Mouse (Mus musculus) forebrain, postnatal 0 days (tissue): ENCODE results near the gene Serpinb1c. TPM values are rescaled to one million over a fixed set of nuclear protein-coding genes. Genes with fewer than 3 reads are reported as not detected.
"Not testable (repeated sequence)": the region's sequence is repeated elsewhere in the genome, so short reads cannot be mapped to it uniquely, and the experiment has no call there.

ENCODE experiments used
- ATAC-seq: fragments of 200-750 bp; cut with Nextera tagmentation; 2 replicates; pipeline ENCODE4 v1.8.0; 2017; ENCODE audit warnings: mild to moderate bottlenecking, moderate library complexity
- DNase-seq: peaks from one replicate; pipeline ENCODE4 v3.0.0-alpha.2; 2015
- H3K27ac ChIP-seq: fragments of 300-500 bp; sonication (generic); 2 replicates; pipeline ENCODE4 v1.5.1; 2014; ENCODE audit warnings: low read depth, mild to moderate bottlenecking, antibody characterized with exemption, low read length, moderate library complexity, mixed read lengths
- H3K27me3 ChIP-seq: fragments of 300-500 bp; sonication (generic); 2 replicates; pipeline ENCODE4 v1.6.1; 2014; ENCODE audit warnings: mild to moderate bottlenecking, low read length, mixed read lengths; ENCODE audit not compliant: insufficient read depth
- H3K36me3 ChIP-seq: fragments of 300-500 bp; sonication (generic); 2 replicates; pipeline ENCODE4 v1.6.1; 2014; ENCODE audit warnings: mild to moderate bottlenecking, moderate library complexity; ENCODE audit not compliant: insufficient read depth
- H3K4me1 ChIP-seq: fragments of 300-500 bp; sonication (generic); 2 replicates; pipeline ENCODE4 v1.6.1; 2014; ENCODE audit warnings: antibody characterized with exemption; ENCODE audit not compliant: insufficient read depth
- H3K4me2 ChIP-seq: fragments of 300-500 bp; sonication (generic); 2 replicates; pipeline ENCODE4 v1.6.1; 2014; ENCODE audit warnings: low read depth, mild to moderate bottlenecking, moderate library complexity
- H3K4me3 ChIP-seq: fragments of 300-500 bp; sonication (generic); 2 replicates; pipeline ENCODE4 v1.5.1; 2014; ENCODE audit warnings: low read depth, low read length, mixed read lengths
- H3K9ac ChIP-seq: fragments of 300-500 bp; sonication (generic); 2 replicates; pipeline ENCODE4 v1.6.1; 2014; ENCODE audit warnings: mild to moderate bottlenecking
- H3K9me3 ChIP-seq: fragments of 300-500 bp; sonication (generic); 2 replicates; pipeline ENCODE4 v1.6.1; 2016; ENCODE audit warnings: low read length
- CTCF ChIP-seq: sonication (generic); IDR thresholded peaks from 2 replicates; pipeline ENCODE4 v1.5.1; 2016; ENCODE audit warnings: antibody characterized with exemption, control low read depth, low read depth
- WGBS: fragments of 180-500 bp; shearing (Covaris S2); extraction: QIAGEN DNeasy Blood & Tissue Kit; methylation state at CpG from one replicate; pipeline ENCODE4 v1.1.7; 2014; 5-methylcytosine and 5-hydroxymethylcytosine counted together
- polyA plus RNA-seq: library from polyadenylated mRNA; unstranded; fragments of >200 nt; fragmentation: Nextera tagmentation; extraction: Ambion mirVana; gene quantifications from 2 replicates; pipeline ENCODE4 v1.2.1, GENCODE M21; 2015
- total RNA-seq: library from RNA; depleted of rRNA; stranded (reverse); fragments of >200 nt; gene quantifications from 2 replicates; pipeline ENCODE4 v1.2.3, GENCODE M21; 2014

Serpinb1c gene
- total and polyA plus RNA-seq, 2 experiments from 2014 or later: not detected

DNA sequence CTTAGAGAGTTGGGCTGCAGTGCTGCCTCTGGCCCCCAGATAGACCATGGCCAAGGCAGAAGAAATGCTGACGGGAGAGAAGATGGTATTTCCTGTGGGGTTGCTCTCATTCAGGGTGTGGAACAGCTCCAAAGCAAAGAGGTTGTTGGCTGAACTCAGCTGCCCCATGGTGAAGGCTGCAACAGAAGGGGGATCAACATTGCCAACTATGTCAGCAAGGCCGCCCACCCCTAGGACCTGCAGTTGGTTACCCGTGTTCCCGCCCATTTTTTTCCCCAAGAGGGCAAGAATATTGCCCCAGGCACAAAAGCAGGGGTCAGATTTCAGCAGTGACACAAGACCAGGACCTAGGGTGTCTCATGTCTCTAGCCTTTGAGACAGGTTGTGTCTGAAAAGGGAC lies 1.1 kb downstream of the Serpinb1c start:
- Histone ChIP-seq H3K4me2 (no peak overlapping the region), H3K36me3 (no peaks in the 10 kb centered on the region), H3K4me3 (no peak overlapping the region), H3K9me3 (no peaks in the 10 kb centered on the region), H3K27me3 (no peaks in the 10 kb centered on the region), H3K27ac (no peak overlapping the region), H3K9ac (no peak overlapping the region), H3K4me1 (no peaks in the 10 kb centered on the region)
- TF ChIP-seq CTCF: no peak
- 75% methylated on average over 4 of the region's 4 CpGs for WGBS
- ATAC-seq (no peak), DNase-seq (no peak)

DNA sequence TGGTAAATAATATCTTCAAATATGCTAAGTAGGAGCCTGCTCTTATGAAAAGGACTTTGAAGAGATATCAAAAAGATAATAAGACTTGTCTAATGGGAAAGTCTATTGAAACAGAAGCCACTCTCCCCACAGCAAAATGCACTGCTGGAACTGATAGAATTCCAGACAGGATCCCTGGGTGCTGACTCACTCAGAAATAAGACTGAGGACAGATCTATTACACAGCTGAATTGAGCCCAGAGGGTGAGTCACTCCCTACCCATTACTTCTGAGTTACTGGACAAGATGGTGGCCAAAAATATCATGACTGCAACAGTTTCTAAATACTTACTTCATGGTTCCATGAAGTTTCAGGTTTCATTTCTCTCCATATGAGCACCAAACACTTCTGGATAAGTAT lies 13.3 kb downstream of the Serpinb1c start:
- no peak for TF ChIP-seq CTCF
- no peak for ATAC-seq

DNA sequence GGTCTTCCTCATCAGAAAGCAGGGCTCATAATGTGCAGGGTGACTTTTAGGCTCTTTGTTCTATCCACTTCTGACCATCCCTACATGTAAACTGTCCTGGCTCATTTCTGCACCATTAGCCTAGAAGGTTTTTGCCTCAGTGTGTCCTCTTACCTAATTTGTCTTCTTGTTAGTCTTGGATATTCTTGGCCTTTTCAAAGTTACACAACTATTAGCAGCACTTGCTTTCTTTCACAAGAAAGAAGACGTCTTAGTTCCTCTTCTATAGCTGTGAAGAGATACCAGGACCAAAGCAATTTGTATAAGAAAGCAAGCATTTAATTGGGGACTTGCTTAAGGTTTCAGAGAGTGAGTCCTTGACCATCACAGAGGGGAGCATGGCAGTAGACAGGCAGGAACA lies 24.1 kb downstream of the Serpinb1c start:
- WGBS: 64% methylated on average over 1 of the region's 1 CpGs
- no peak for TF ChIP-seq CTCF
- no peak for ATAC-seq
- Histone ChIP-seq H3K27ac (no peak overlapping the region), H3K27me3 (no peaks in the 10 kb centered on the region), H3K9me3 (no peaks in the 10 kb centered on the region), H3K4me2 (no peak overlapping the region), H3K4me3 (no peak overlapping the region), H3K4me1 (no peaks in the 10 kb centered on the region), H3K9ac (no peak overlapping the region), H3K36me3 (no peaks in the 10 kb centered on the region)
- DNase-seq: no peak

More for the DNA sequence above, 13.3 kb downstream of the Serpinb1c start:
- no peak overlapping the region for H3K4me3 ChIP-seq
- no peaks in the 10 kb centered on the region for H3K9me3 ChIP-seq
- H3K9ac ChIP-seq: no peak overlapping the region
- no peak for DNase-seq
- H3K36me3 ChIP-seq: no peaks in the 10 kb centered on the region
- H3K27me3 ChIP-seq: no peaks in the 10 kb centered on the region
- H3K27ac ChIP-seq: no peak overlapping the region
- no peak overlapping the region for H3K4me2 ChIP-seq
- H3K4me1 ChIP-seq: no peaks in the 10 kb centered on the region

DNA sequence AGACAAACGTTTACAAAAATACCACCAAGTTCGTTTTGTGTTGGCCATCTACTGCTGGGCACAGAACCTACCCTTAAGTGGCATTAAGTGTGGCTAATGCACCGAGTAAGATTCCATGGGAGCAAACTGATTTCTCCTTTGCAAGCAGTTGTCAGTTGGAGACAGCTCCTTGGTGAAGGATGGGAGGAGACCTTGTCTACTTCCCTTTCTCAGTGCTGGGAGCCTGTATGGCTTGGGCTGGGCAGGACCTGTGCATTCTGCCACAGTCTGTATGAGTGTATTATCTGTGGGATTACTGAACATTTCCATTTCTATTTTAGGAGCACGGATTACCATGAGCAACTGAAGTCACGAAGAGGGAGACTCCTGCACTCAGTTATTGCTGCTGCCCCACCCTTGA lies 29.2 kb downstream of the Serpinb1c start:
- no peak overlapping the region for H3K4me3 ChIP-seq
- 85% methylated on average over 5 of the region's 5 CpGs for WGBS
- no peaks in the 10 kb centered on the region for H3K4me1 ChIP-seq
- ATAC-seq: no peak
- no peak for DNase-seq
- no peaks in the 10 kb centered on the region for H3K36me3 ChIP-seq
- H3K9me3 ChIP-seq: no peaks in the 10 kb centered on the region
- no peak overlapping the region for H3K9ac ChIP-seq
- no peak overlapping the region for H3K4me2 ChIP-seq
- no peak overlapping the region for H3K27ac ChIP-seq
- no peak for TF ChIP-seq CTCF
- no peaks in the 10 kb centered on the region for H3K27me3 ChIP-seq

DNA sequence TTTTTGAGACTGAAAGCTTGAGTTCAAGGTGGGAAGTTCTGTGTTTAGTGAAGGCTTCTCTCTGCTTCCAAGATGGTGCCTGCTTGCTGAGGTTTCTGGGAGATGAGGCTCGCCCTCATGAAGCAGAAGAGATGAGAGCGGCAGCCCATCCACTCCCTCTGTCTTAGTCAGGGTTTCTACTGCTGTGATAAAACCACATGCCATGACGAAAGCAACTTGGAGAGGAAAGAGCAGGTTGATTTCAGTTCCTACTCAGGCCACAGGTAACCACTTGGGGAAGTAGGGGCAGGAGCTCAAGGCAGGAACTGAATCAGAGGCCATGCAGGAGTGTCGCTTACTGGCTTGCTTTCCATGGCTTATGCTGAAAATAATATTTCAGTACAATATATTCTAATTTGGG lies 29.8 kb downstream of the Serpinb1c start:
- WGBS: 87% methylated on average over 4 of the region's 4 CpGs
- H3K36me3 ChIP-seq, H3K9ac ChIP-seq, H3K9me3 ChIP-seq, DNase-seq, H3K27ac ChIP-seq, H3K4me2 ChIP-seq, H3K4me1 ChIP-seq, ATAC-seq, H3K4me3 ChIP-seq, H3K27me3 ChIP-seq: not testable (repeated sequence)

DNA sequence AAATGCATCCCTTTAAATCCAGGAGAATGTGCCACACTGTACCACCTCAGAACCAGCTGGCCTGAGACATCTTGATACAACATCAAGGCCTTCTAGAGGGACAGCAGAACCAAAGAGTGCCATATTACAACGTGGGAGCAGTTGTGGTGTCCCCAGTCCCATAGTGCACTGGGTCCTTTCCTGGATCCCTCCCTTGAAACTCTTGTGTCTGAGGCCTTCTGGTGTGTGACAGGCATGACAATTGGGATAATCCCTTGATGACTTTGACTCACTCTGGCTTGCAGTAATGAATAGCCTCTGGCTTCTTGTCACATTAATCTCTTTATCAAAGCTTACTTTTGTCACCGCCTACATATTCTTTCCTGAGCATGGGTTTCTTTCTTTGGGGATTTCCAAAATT lies 31.0 kb downstream of the Serpinb1c start:
- Histone ChIP-seq H3K4me2 (no peak overlapping the region), H3K4me1 (no peaks in the 10 kb centered on the region), H3K9me3 (no peaks in the 10 kb centered on the region), H3K36me3 (no peaks in the 10 kb centered on the region), H3K27ac (no peak overlapping the region), H3K27me3 (no peaks in the 10 kb centered on the region), H3K9ac (no peak overlapping the region), H3K4me3 (no peak overlapping the region)
- ATAC-seq (no peak), DNase-seq (no peak)
- TF ChIP-seq CTCF: no peak
- WGBS: 37% methylated on average over 2 of the region's 2 CpGs

DNA sequence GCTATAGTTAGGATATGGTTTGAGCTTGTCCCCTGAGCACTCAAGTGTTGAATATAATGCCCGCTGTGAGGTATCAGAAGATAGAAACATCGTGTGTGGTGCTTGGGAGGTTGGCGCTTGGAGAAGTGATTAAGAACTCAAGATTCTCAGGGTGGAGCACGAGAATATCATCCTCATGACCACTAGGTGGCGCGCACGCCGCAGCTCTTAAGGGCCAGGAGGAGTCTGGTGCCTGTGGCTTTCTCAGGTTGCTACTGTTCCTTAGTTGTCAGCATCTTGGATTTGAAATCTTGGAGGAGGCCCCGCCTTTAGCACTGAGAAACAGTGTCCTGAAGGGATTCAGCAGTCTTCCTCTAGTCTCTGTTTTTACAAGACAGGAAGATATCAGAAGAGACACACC lies 31.5 kb downstream of the Serpinb1c start:
- peak; percentile 74 for DNase-seq
- peak; percentile 90 for ATAC-seq
- no peak overlapping the region for H3K9ac ChIP-seq
- H3K9me3 ChIP-seq: no peaks in the 10 kb centered on the region
- peak; percentile 83 for TF ChIP-seq CTCF
- no peaks in the 10 kb centered on the region for H3K27me3 ChIP-seq
- WGBS: 7% methylated on average over 9 of the region's 9 CpGs
- no peak overlapping the region for H3K27ac ChIP-seq
- H3K4me2 ChIP-seq: no peak overlapping the region
- H3K4me3 ChIP-seq: no peak overlapping the region
- no peaks in the 10 kb centered on the region for H3K36me3 ChIP-seq
- H3K4me1 ChIP-seq: no peaks in the 10 kb centered on the region

DNA sequence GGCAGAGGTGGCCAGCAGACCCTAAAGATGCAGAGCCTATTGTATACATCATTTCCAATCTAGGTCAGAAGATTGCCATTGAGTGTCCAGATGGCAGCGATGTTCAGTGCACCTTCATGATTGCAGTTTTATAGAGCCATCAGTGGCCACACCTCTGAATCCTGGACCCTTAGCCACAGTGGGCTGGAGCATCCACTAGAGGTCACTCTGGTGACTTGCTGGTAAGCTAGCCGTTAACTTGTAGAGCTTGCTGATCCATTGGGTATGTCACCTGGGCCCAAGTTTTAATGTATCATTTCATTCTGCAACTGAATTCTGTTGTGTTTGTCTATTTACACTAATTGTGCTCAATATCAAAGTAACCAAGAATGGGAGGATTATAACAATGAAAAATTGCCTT lies 32.4 kb downstream of the Serpinb1c start:
- H3K4me2 ChIP-seq: no peak overlapping the region
- WGBS: 65% methylated on average over 2 of the region's 2 CpGs
- no peak for TF ChIP-seq CTCF
- H3K9ac ChIP-seq: no peak overlapping the region
- no peak overlapping the region for H3K4me3 ChIP-seq
- DNase-seq (no peak), ATAC-seq (no peak)
- H3K27me3 ChIP-seq: no peaks in the 10 kb centered on the region
- H3K36me3 ChIP-seq: no peaks in the 10 kb centered on the region
- H3K9me3 ChIP-seq: no peaks in the 10 kb centered on the region
- no peaks in the 10 kb centered on the region for H3K4me1 ChIP-seq
- H3K27ac ChIP-seq: no peak overlapping the region

DNA sequence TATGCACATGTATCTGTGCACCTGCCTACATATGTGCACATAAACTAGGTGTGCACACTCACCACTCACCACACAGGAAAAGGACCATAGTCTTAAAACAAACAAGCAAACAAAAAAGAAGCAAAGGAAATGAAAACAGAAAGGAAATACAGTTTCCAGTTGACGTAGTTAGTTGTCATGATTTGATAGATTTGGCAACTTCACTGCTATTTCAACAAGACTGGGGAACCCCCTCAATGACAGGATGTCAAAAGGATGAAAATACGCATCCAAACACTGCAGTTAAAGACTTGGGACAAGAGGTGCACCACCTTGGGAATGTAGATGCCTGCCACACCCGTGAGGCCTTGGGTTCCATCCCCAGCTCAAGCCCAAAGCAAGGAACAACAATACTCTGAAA lies 33.5 kb downstream of the Serpinb1c start:
- ATAC-seq, H3K27me3 ChIP-seq, H3K4me2 ChIP-seq, H3K9me3 ChIP-seq, H3K27ac ChIP-seq, H3K36me3 ChIP-seq, H3K4me1 ChIP-seq, H3K9ac ChIP-seq, DNase-seq, H3K4me3 ChIP-seq: not testable (repeated sequence)
- WGBS: 77% methylated on average over 2 of the region's 3 CpGs
